Mouse (Mus musculus) forebrain, embryonic 14.5 days (tissue): ENCODE data around the gene Idh3b. TPM values are rescaled to one million over a fixed set of nuclear protein-coding genes. Genes with fewer than 3 reads are reported as not detected.

Experiments used
- ATAC-seq: fragments of 200-750 bp; cut with Nextera tagmentation; 2 replicates; pipeline ENCODE4 v1.8.0; 2017; ENCODE audit warnings: mild to moderate bottlenecking, moderate library complexity
- DNase-seq: peaks from one replicate; pipeline ENCODE4 v3.0.0-alpha.2; 2015; ENCODE audit warnings: low spot score
- H3K27ac ChIP-seq: fragments of 300-500 bp; sonication (generic); 2 replicates; pipeline ENCODE4 v1.5.1; 2014; ENCODE audit warnings: low read depth, mild to moderate bottlenecking, control low read depth, low read length, moderate library complexity
- H3K27me3 ChIP-seq: fragments of 300-500 bp; sonication (generic); replicated peaks from 2 replicates; pipeline ENCODE4 v1.6.1; 2014; ENCODE audit warnings: low read length, control low read depth, mixed read lengths; ENCODE audit not compliant: control insufficient read depth, insufficient read depth
- H3K36me3 ChIP-seq: fragments of 300-500 bp; sonication (generic); 2 replicates; pipeline ENCODE4 v1.6.1; 2014; ENCODE audit warnings: low read length, control low read depth; ENCODE audit not compliant: control insufficient read depth, insufficient read depth
- H3K4me1 ChIP-seq: fragments of 300-500 bp; sonication (generic); 2 replicates; pipeline ENCODE4 v1.6.1; 2014; ENCODE audit warnings: antibody characterized with exemption, low read length, control low read depth; ENCODE audit not compliant: control insufficient read depth, insufficient read depth
- H3K4me2 ChIP-seq: fragments of 300-500 bp; sonication (generic); 2 replicates; pipeline ENCODE4 v1.6.1; 2014; ENCODE audit warnings: mild to moderate bottlenecking, control low read depth, low read length
- H3K4me3 ChIP-seq: fragments of 300-500 bp; sonication (generic); 2 replicates; pipeline ENCODE4 v1.5.1; 2014; ENCODE audit warnings: low read depth, low read length, control low read depth
- H3K9ac ChIP-seq: fragments of 300-500 bp; sonication (generic); 2 replicates; pipeline ENCODE4 v1.6.1; 2014; ENCODE audit warnings: mild to moderate bottlenecking, low read length, control low read depth, moderate library complexity
- H3K9me3 ChIP-seq: fragments of 300-500 bp; sonication (generic); replicated peaks from 2 replicates; pipeline ENCODE4 v1.6.1; 2016; ENCODE audit warnings: low read length, control low read depth, mixed read lengths; ENCODE audit not compliant: control insufficient read depth
- WGBS: fragments of 180-500 bp; shearing (Covaris S2); extraction: QIAGEN DNeasy Blood & Tissue Kit; methylation state at CpG from one replicate; pipeline ENCODE4 v1.1.7; 2014; 5-methylcytosine and 5-hydroxymethylcytosine counted together
- polyA plus RNA-seq: library from polyadenylated mRNA; unstranded; fragments of >200 nt; fragmentation: Nextera tagmentation; extraction: Ambion mirVana; gene quantifications from 2 replicates; pipeline ENCODE4 v1.2.1, GENCODE M21; 2014

Gene Idh3b
- polyA plus RNA-seq, 1 experiment from 2014 or later: 184 TPM

GRCm38 (mm10) chr2:130248226-130248625 is 36.1 kb downstream of the Idh3b start:
- H3K36me3 ChIP-seq: no peaks in the 10 kb centered on the region
- no peak overlapping the region for H3K9ac ChIP-seq
- no peak overlapping the region for H3K27ac ChIP-seq
- H3K4me1 ChIP-seq: no peaks in the 10 kb centered on the region
- H3K27me3 ChIP-seq: no peaks in the 10 kb centered on the region
- no peak overlapping the region for H3K4me3 ChIP-seq
- H3K9me3 ChIP-seq: no peaks in the 10 kb centered on the region
- H3K4me2 ChIP-seq: no peak overlapping the region
- 75% methylated on average over 7 of the region's 7 CpGs for WGBS
- DNase-seq: no peak
- ATAC-seq: no peak

DNA sequence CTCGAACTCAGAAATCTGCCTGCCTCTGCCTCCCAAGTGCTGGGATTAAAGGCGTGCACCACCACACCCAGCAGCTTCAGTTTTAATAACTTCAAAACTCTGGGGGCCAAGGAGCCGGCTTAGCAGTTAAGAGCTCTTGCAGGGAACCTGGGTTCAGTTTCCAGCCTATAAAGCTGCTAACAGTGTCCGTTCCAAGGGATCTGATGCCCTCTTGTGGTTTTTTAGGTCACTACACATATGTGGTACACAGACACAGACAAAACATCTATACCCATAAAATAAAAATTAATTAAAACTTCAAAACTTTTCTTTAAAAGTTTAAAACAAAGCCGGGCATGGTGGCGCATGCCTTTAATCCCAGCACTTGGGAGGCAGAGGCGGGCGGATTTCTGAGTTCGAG is 37.4 kb downstream of the Idh3b start:
- H3K9ac ChIP-seq: no peak overlapping the region
- no peaks in the 10 kb centered on the region for H3K27me3 ChIP-seq
- no peaks in the 10 kb centered on the region for H3K9me3 ChIP-seq
- DNase-seq (peak; percentile 67), ATAC-seq (no peak)
- no peak overlapping the region for H3K4me3 ChIP-seq
- WGBS: 47% methylated on average over 9 of the region's 9 CpGs
- H3K4me2 ChIP-seq: no peak overlapping the region
- H3K4me1 ChIP-seq: no peaks in the 10 kb centered on the region
- H3K27ac ChIP-seq: no peak overlapping the region
- no peaks in the 10 kb centered on the region for H3K36me3 ChIP-seq

Other genes starting within 250 kb of the Idh3b start
- gene Tgm6, start 172.1 kb downstream of the Idh3b start, polyA plus RNA-seq: 0.17 and 0.21 TPM in 2 replicates
- 532 and 571 TPM in 2 replicates for gene Snrpb, start 105.1 kb downstream of the Idh3b start, polyA plus RNA-seq
- not detected in 2 replicates for gene Tmc2, start 89.4 kb downstream of the Idh3b start, polyA plus RNA-seq
- gene Nop56, start 10.1 kb downstream of the Idh3b start, polyA plus RNA-seq: 264 and 265 TPM in 2 replicates
- gene Ebf4, start 10.6 kb upstream of the Idh3b start, polyA plus RNA-seq: 2.1 and 2.4 TPM in 2 replicates
- 10.1 and 10.9 TPM in 2 replicates for gene Cpxm1, start 113.0 kb upstream of the Idh3b start, polyA plus RNA-seq
- gene Gm28372, start 120.7 kb upstream of the Idh3b start, polyA plus RNA-seq: not detected in 2 replicates
- gene 1700020A23Rik, start 120.7 kb upstream of the Idh3b start, polyA plus RNA-seq: not detected in 2 replicates
- gene Tmem239, start 121.9 kb upstream of the Idh3b start, polyA plus RNA-seq: not detected in 2 replicates
- 92.2 and 99.3 TPM in 2 replicates for gene Vps16, start 139.8 kb upstream of the Idh3b start, polyA plus RNA-seq
- 8.9 and 12.0 TPM in 2 replicates for gene Pced1a, start 140.2 kb upstream of the Idh3b start, polyA plus RNA-seq
- gene Ptpra, start 165.7 kb upstream of the Idh3b start, polyA plus RNA-seq: 130 and 135 TPM in 2 replicates